Mouse (Mus musculus) stomach, embryonic 16.5 days (tissue): ENCODE results near the gene Rnf114. TPM values are rescaled to one million over a fixed set of nuclear protein-coding genes. Genes with fewer than 3 reads are reported as not detected.

Experiments
- ATAC-seq: fragments of 200-750 bp; cut with Nextera tagmentation; 2 replicates; pipeline ENCODE4 v1.8.0; 2017; ENCODE audit warnings: moderate number of reproducible peaks, moderate TSS enrichment; ENCODE audit not compliant: insufficient read depth, low FRiP score
- H3K27ac ChIP-seq: fragments of 300-500 bp; sonication (generic); 2 replicates; pipeline ENCODE4 v1.5.1; 2014; ENCODE audit warnings: low read length
- H3K27me3 ChIP-seq: fragments of 300-500 bp; sonication (generic); 2 replicates; pipeline ENCODE4 v1.6.1; 2014; ENCODE audit warnings: low read length, control low read depth, mixed read lengths; ENCODE audit not compliant: control insufficient read depth, insufficient read depth
- H3K36me3 ChIP-seq: fragments of 300-500 bp; sonication (generic); 2 replicates; pipeline ENCODE4 v1.6.1; 2014; ENCODE audit warnings: low read length; ENCODE audit not compliant: control insufficient read depth, insufficient read depth
- H3K4me1 ChIP-seq: fragments of 300-500 bp; sonication (generic); 2 replicates; pipeline ENCODE4 v1.6.1; 2014; ENCODE audit warnings: low read length, control low read depth, mixed read lengths; ENCODE audit not compliant: control insufficient read depth, insufficient read depth
- H3K4me2 ChIP-seq: fragments of 300-500 bp; sonication (generic); 2 replicates; pipeline ENCODE4 v1.6.1; 2014; ENCODE audit warnings: low read depth, low read length, mixed read lengths
- H3K4me3 ChIP-seq: fragments of 300-500 bp; sonication (generic); replicated peaks from 2 replicates; pipeline ENCODE4 v1.5.1; 2014; ENCODE audit warnings: mild to moderate bottlenecking, low read length
- H3K9ac ChIP-seq: fragments of 300-500 bp; sonication (generic); 2 replicates; pipeline ENCODE4 v1.6.1; 2014; ENCODE audit warnings: low read length
- H3K9me3 ChIP-seq: fragments of 300-500 bp; sonication (generic); replicated peaks from 2 replicates; pipeline ENCODE4 v1.6.1; 2016; ENCODE audit warnings: low read length, control low read depth; ENCODE audit not compliant: control insufficient read depth
- WGBS: fragments of 180-500 bp; shearing (Covaris S2); extraction: QIAGEN DNeasy Blood & Tissue Kit; methylation state at CpG from one replicate; pipeline ENCODE4 v1.1.7; 2014; 5-methylcytosine and 5-hydroxymethylcytosine counted together
- polyA plus RNA-seq: library from polyadenylated mRNA; unstranded; fragments of >200 nt; fragmentation: Nextera tagmentation; extraction: Ambion mirVana; gene quantifications from 2 replicates; pipeline ENCODE4 v1.2.1, GENCODE M21; 2015

The Rnf114 gene
- polyA plus RNA-seq, 1 experiment from 2014 or later = 68.7 TPM

GRCm38 (mm10) chr2:167453814-167454213 lies 38.6 kb upstream of the Rnf114 start:
- Histone ChIP-seq H3K4me3 (no peak overlapping the region), H3K4me2 (no peak overlapping the region), H3K4me1 (no peaks in the 10 kb centered on the region), H3K27ac (no peak overlapping the region), H3K36me3 (peaks cover 11% of the 10 kb centered on the region; the same call in 1 of the 2 replicates), H3K9me3 (no peaks in the 10 kb centered on the region), H3K27me3 (no peaks in the 10 kb centered on the region), H3K9ac (no peak overlapping the region)
- 55% methylated on average over 3 of the region's 3 CpGs for WGBS
- no peak for ATAC-seq

- H3K36me3 ChIP-seq = peaks cover 16% of the 10 kb centered on the region; the same call in 1 of the 2 replicates
Measured at GRCm38 (mm10) chr2:167456361-167457020, 36.0 kb upstream of the Rnf114 start.

GRCm38 (mm10) chr2:167457213-167457612 lies 35.2 kb upstream of the Rnf114 start:
- Histone ChIP-seq H3K27ac (no peak overlapping the region), H3K9me3 (no peaks in the 10 kb centered on the region), H3K27me3 (no peaks in the 10 kb centered on the region), H3K36me3 (peaks cover 16% of the 10 kb centered on the region; the same call in 1 of the 2 replicates), H3K4me1 (no peaks in the 10 kb centered on the region), H3K9ac (no peak overlapping the region), H3K4me2 (no peak overlapping the region), H3K4me3 (no peak overlapping the region)
- no peak for ATAC-seq
- WGBS = 83% methylated on average over 9 of the region's 9 CpGs

More at GRCm38 (mm10) chr2:167456361-167457020, 36.0 kb upstream of the Rnf114 start:
- ATAC-seq = no peak
- 92% methylated on average over 5 of the region's 5 CpGs for WGBS
- no peaks in the 10 kb centered on the region for H3K27me3 ChIP-seq
- no peak overlapping the region for H3K4me3 ChIP-seq
- no peak overlapping the region for H3K9ac ChIP-seq
- no peak overlapping the region for H3K4me2 ChIP-seq
- no peaks in the 10 kb centered on the region for H3K4me1 ChIP-seq
- no peaks in the 10 kb centered on the region for H3K9me3 ChIP-seq
- H3K27ac ChIP-seq = no peak overlapping the region

- no peaks in the 10 kb centered on the region for H3K4me1 ChIP-seq
- H3K27me3 ChIP-seq = no peaks in the 10 kb centered on the region
- H3K36me3 ChIP-seq = peaks cover 16% of the 10 kb centered on the region; the same call in 1 of the 2 replicates
- no peaks in the 10 kb centered on the region for H3K9me3 ChIP-seq
- no peak overlapping the region for H3K9ac ChIP-seq
- ATAC-seq = no peak
- H3K4me3 ChIP-seq = no peak overlapping the region
- H3K27ac ChIP-seq = no peak overlapping the region
- 86% methylated on average over 3 of the region's 3 CpGs for WGBS
- H3K4me2 ChIP-seq = no peak overlapping the region
Measured at GRCm38 (mm10) chr2:167458548-167458947, 33.9 kb upstream of the Rnf114 start.

DNA sequence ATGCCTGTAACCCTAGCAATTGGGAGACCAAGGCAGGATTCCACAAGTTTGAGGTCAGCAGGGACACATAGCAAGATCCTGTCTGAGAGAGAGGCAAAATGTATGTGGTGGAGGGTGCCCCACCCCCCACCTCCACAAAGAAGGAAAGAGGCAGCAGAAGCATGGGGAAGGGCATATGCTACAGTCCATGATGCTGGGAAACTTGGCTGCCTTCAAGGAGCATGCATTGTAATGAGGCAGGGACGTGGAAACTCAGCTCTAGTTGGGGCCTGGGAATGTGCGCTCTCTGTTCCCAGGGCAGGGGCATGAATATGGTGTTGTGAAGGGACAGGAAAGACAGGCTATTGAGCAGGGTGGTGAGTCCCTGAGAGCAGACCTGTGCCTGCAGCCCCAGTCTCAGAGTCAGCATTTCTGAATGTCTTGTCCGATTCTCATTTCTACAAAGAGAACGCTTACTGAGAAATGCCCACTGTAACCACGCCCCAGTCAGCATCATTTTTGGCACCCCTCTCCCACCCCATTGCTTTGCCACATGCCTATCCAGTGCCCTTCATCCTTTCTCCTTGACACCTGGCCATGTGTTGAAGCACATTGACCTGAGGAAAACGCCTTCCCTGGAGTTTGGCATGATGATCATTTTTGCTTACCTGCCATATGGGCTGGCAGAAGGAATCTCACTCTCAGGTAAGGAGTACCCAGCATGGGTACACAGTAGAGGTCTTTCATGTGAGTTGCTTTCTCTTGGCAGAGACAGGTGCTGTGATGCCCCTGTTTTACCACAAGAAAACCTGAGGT lies 33.2 kb upstream of the Rnf114 start:
- no peak overlapping the region for H3K27ac ChIP-seq
- no peak overlapping the region for H3K9ac ChIP-seq
- H3K36me3 ChIP-seq = peaks cover 16% of the 10 kb centered on the region; the same call in 1 of the 2 replicates
- no peak overlapping the region for H3K4me2 ChIP-seq
- ATAC-seq = no peak
- H3K4me3 ChIP-seq = no peak overlapping the region
- H3K9me3 ChIP-seq = no peaks in the 10 kb centered on the region
- 93% methylated on average over 6 of the region's 6 CpGs for WGBS
- H3K27me3 ChIP-seq = no peaks in the 10 kb centered on the region
- H3K4me1 ChIP-seq = no peaks in the 10 kb centered on the region

DNA sequence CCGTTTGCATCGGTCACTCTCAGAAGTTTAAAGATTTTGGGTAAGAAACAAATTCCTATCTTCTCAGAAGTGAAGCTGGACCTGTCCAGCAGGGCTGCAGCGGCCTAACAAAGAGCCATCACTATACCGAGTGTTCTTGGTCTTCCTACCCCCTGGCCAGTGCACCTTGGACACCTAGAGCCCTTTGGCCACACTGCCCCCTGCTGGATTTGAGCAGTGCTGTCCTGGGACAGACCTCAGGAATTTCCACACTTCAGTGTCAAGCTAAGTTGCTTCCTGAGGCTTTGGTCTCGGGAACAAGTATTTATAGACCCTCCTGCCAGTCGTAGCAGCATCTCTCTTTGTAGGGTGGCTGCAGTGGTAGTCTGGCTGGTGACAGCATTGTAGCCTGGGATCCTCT lies 29.5 kb upstream of the Rnf114 start:
- 57% methylated on average over 6 of the region's 6 CpGs for WGBS
- Histone ChIP-seq H3K9ac (no peak overlapping the region), H3K27me3 (no peaks in the 10 kb centered on the region), H3K36me3 (peaks cover 14% of the 10 kb centered on the region; the same call in 1 of the 2 replicates), H3K4me2 (no peak overlapping the region), H3K27ac (no peak overlapping the region), H3K9me3 (no peaks in the 10 kb centered on the region), H3K4me3 (no peak overlapping the region), H3K4me1 (no peaks in the 10 kb centered on the region)
- ATAC-seq = 0 out of 2 replicates have a peak, but pooled peaks have one; percentile 56

DNA sequence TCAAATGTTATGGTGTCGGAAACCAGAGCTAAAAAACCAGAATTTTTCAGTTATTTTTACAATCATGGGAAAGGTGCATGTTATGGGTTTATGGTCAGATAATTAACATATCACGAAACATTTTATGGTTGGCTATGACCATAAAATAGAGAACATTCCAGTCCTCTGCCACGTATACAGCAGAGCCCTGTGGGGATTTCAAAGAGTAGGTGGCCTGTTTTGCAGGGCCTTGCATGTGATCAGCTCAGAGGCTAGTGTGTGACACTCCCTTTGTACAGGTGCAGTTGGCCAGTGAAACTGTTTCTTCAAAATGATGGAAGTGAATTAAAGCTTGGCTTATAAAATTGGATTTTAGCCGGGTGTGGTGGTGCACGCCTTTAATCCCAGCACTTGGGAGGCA lies 28.6 kb upstream of the Rnf114 start:
- Histone ChIP-seq H3K27me3 (no peaks in the 10 kb centered on the region), H3K4me1 (no peaks in the 10 kb centered on the region), H3K9ac (no peak overlapping the region), H3K9me3 (no peaks in the 10 kb centered on the region), H3K36me3 (peaks cover 18% of the 10 kb centered on the region; the same call in 1 of the 2 replicates), H3K27ac (no peak overlapping the region), H3K4me3 (no peak overlapping the region), H3K4me2 (no peak overlapping the region)
- WGBS = 91% methylated on average over 5 of the region's 5 CpGs
- ATAC-seq = no peak

- WGBS = 91% methylated on average over 3 of the region's 3 CpGs
Measured at GRCm38 (mm10) chr2:167465951-167466350, 26.5 kb upstream of the Rnf114 start.

GRCm38 (mm10) chr2:167467214-167467613 lies 25.2 kb upstream of the Rnf114 start:
- Histone ChIP-seq H3K9ac (no peak overlapping the region), H3K27ac (no peak overlapping the region), H3K4me1 (no peaks in the 10 kb centered on the region), H3K4me2 (no peak overlapping the region), H3K9me3 (no peaks in the 10 kb centered on the region), H3K4me3 (no peak overlapping the region), H3K27me3 (no peaks in the 10 kb centered on the region), H3K36me3 (peaks cover 8% of the 10 kb centered on the region; the same call in 1 of the 2 replicates)
- no peak for ATAC-seq
- WGBS = 58% methylated on average over 5 of the region's 5 CpGs

More at GRCm38 (mm10) chr2:167465951-167466350, 26.5 kb upstream of the Rnf114 start:
- ATAC-seq = no peak
- Histone ChIP-seq H3K4me3 (no peak overlapping the region), H3K36me3 (peaks cover 8% of the 10 kb centered on the region; the same call in 1 of the 2 replicates), H3K27ac (no peak overlapping the region), H3K9me3 (no peaks in the 10 kb centered on the region), H3K4me2 (no peak overlapping the region), H3K4me1 (no peaks in the 10 kb centered on the region), H3K9ac (no peak overlapping the region), H3K27me3 (no peaks in the 10 kb centered on the region)
